Mouse (Mus musculus) stomach, embryonic 14.5 days (tissue): ENCODE results near the gene Cryaa. TPM values are rescaled to one million over a fixed set of nuclear protein-coding genes. Genes with fewer than 3 reads are reported as not detected.
"Not testable (repeated sequence)": the region's sequence is repeated elsewhere in the genome, so short reads cannot be mapped to it uniquely, and the experiment has no call there.

Experiments used
- ATAC-seq: fragments of 200-750 bp; cut with Nextera tagmentation; 2 replicates; pipeline ENCODE4 v1.8.0; 2017; ENCODE audit warnings: low read depth, moderate TSS enrichment; ENCODE audit not compliant: insufficient number of reproducible peaks, insufficient read depth, low FRiP score
- H3K27ac ChIP-seq: fragments of 300-500 bp; sonication (generic); 2 replicates; pipeline ENCODE4 v1.5.1; 2014; ENCODE audit warnings: mild to moderate bottlenecking, low read length, moderate library complexity, mixed read lengths
- H3K27me3 ChIP-seq: fragments of 300-500 bp; sonication (generic); 2 replicates; pipeline ENCODE4 v1.6.1; 2014; ENCODE audit warnings: low read length, control low read depth, mixed read lengths; ENCODE audit not compliant: control insufficient read depth, insufficient read depth
- H3K36me3 ChIP-seq: fragments of 300-500 bp; sonication (generic); 2 replicates; pipeline ENCODE4 v1.6.1; 2014; ENCODE audit warnings: mild to moderate bottlenecking, control low read depth, low read length, moderate library complexity, mixed read lengths; ENCODE audit not compliant: control insufficient read depth, insufficient read depth
- H3K4me1 ChIP-seq: fragments of 300-500 bp; sonication (generic); 2 replicates; pipeline ENCODE4 v1.6.1; 2014; ENCODE audit warnings: low read length, control low read depth, mixed read lengths; ENCODE audit not compliant: control insufficient read depth, insufficient read depth
- H3K4me2 ChIP-seq: fragments of 300-500 bp; sonication (generic); replicated peaks from 2 replicates; pipeline ENCODE4 v1.6.1; 2014; ENCODE audit warnings: low read depth, low read length, control low read depth
- H3K4me3 ChIP-seq: fragments of 300-500 bp; sonication (generic); 2 replicates; pipeline ENCODE4 v1.5.1; 2014; ENCODE audit warnings: low read depth, low read length, control low read depth
- H3K9ac ChIP-seq: fragments of 300-500 bp; sonication (generic); replicated peaks from 2 replicates; pipeline ENCODE4 v1.6.1; 2014; ENCODE audit warnings: low read depth, mild to moderate bottlenecking, control low read depth, low read length, moderate library complexity, mixed read lengths
- H3K9me3 ChIP-seq: fragments of 300-500 bp; sonication (generic); 2 replicates; pipeline ENCODE4 v1.6.1; 2016; ENCODE audit warnings: low read depth, low read length, control low read depth; ENCODE audit not compliant: control insufficient read depth
- WGBS: fragments of 180-500 bp; shearing (Covaris S2); extraction: QIAGEN DNeasy Blood & Tissue Kit; methylation state at CpG from one replicate; pipeline ENCODE4 v1.1.7; 2014; 5-methylcytosine and 5-hydroxymethylcytosine counted together
- polyA plus RNA-seq: library from polyadenylated mRNA; unstranded; fragments of >200 nt; fragmentation: Nextera tagmentation; extraction: Ambion mirVana; gene quantifications from 2 replicates; pipeline ENCODE4 v1.2.1, GENCODE M21; 2014

Gene Cryaa
- polyA plus RNA-seq, 1 experiment from 2014 or later: not detected

- H3K27ac ChIP-seq: no peak overlapping the region
- 42% methylated on average over 5 of the region's 5 CpGs for WGBS
- 0 out of 2 replicates have a peak, but pooled peaks have one; percentile 24 for ATAC-seq
Observed at GRCm38 (mm10) chr17:31692918-31693317, 15.3 kb downstream of the Cryaa start.

GRCm38 (mm10) chr17:31693330-31694022 lies 15.9 kb downstream of the Cryaa start:
- 3% methylated on average over 20 of the region's 20 CpGs for WGBS
- peak overlapping the region; percentile 43 for H3K4me2 ChIP-seq
- no peak overlapping the region for H3K27ac ChIP-seq
- no peaks in the 10 kb centered on the region for H3K36me3 ChIP-seq
- no peak overlapping the region for H3K9ac ChIP-seq
- H3K27me3 ChIP-seq: no peaks in the 10 kb centered on the region
- no peaks in the 10 kb centered on the region for H3K9me3 ChIP-seq
- ATAC-seq: peak; percentile 69; the same call in 1 of the 2 replicates
- H3K4me3 ChIP-seq: no peak overlapping the region
- H3K4me1 ChIP-seq: peaks cover 10% of the 10 kb centered on the region; the same call in 1 of the 2 replicates

More at GRCm38 (mm10) chr17:31692918-31693317, 15.3 kb downstream of the Cryaa start:
- Histone ChIP-seq H3K4me1 (peaks cover 10% of the 10 kb centered on the region; the same call in 1 of the 2 replicates), H3K36me3 (no peaks in the 10 kb centered on the region), H3K27me3 (no peaks in the 10 kb centered on the region), H3K4me3 (no peak overlapping the region), H3K9ac (no peak overlapping the region), H3K4me2 (peak overlapping the region; percentile 43), H3K9me3 (no peaks in the 10 kb centered on the region)

DNA sequence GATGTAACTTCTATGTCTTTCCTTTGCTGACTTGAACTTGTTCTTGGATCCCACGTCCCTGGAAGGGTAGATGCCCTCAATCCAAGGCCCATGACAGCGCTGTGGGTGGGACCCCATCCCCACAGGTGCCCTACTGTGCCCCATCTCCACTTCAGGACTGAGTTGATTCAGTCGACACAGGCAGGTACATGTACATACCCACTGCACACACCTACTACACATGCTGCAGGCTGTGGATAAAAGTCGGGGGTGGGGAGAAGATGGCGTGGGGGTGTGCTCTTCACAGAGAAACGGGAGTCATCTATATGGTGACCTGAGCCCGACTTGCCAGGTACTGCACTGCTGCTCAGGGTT lies 16.4 kb downstream of the Cryaa start:
- Histone ChIP-seq H3K4me2 (no peak overlapping the region), H3K27me3 (no peaks in the 10 kb centered on the region), H3K4me1 (peaks cover 10% of the 10 kb centered on the region; the same call in 1 of the 2 replicates), H3K27ac (no peak overlapping the region), H3K36me3 (no peaks in the 10 kb centered on the region), H3K4me3 (no peak overlapping the region), H3K9me3 (no peaks in the 10 kb centered on the region), H3K9ac (no peak overlapping the region)
- WGBS: 65% methylated on average over 7 of the region's 7 CpGs
- peak; percentile 42; the same call in 1 of the 2 replicates for ATAC-seq

- no peak for ATAC-seq
- Histone ChIP-seq H3K9me3 (no peaks in the 10 kb centered on the region), H3K36me3 (no peaks in the 10 kb centered on the region), H3K9ac (no peak overlapping the region), H3K4me2 (no peak overlapping the region), H3K4me3 (no peak overlapping the region), H3K27me3 (no peaks in the 10 kb centered on the region), H3K27ac (no peak overlapping the region), H3K4me1 (peaks cover 10% of the 10 kb centered on the region; the same call in 1 of the 2 replicates)
- 85% methylated on average over 1 of the region's 1 CpGs for whole genome bisulfite sequencing
Observed at GRCm38 (mm10) chr17:31694949-31695348, 17.3 kb downstream of the Cryaa start.

DNA sequence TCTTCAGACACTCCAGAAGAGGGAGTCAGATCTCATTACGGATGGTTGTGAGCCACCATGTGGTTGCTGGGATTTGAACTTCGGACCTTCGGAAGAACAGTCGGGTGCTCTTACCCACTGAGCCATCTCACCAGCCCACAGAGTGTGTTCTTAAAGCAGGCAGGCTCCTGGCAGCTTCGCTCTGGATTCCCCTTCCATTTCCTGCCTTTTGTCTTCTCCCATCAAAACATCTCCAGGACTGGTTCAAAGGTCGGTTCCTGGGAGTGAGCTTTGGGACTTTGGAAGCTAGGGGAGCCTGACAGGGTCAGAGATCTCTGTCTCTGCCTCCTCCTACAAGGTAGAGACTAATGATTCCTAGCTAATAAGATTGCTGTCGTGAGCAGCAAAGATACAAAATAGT lies 17.7 kb downstream of the Cryaa start:
- not testable (repeated sequence) for H3K4me3 ChIP-seq, ATAC-seq, H3K4me2 ChIP-seq, H3K9ac ChIP-seq, H3K36me3 ChIP-seq, H3K27me3 ChIP-seq, H3K27ac ChIP-seq, H3K9me3 ChIP-seq
- WGBS: 85% methylated on average over 7 of the region's 7 CpGs
- peaks cover 10% of the 10 kb centered on the region; the same call in 1 of the 2 replicates for H3K4me1 ChIP-seq

- H3K9ac ChIP-seq: no peak overlapping the region
- no peak for ATAC-seq
- H3K9me3 ChIP-seq: no peaks in the 10 kb centered on the region
- H3K36me3 ChIP-seq: no peaks in the 10 kb centered on the region
- no peaks in the 10 kb centered on the region for H3K27me3 ChIP-seq
- H3K4me3 ChIP-seq: no peak overlapping the region
- peaks cover 5% of the 10 kb centered on the region; the same call in 1 of the 2 replicates for H3K4me1 ChIP-seq
- no peak overlapping the region for H3K27ac ChIP-seq
- 75% methylated on average over 11 of the region's 11 CpGs for WGBS
- H3K4me2 ChIP-seq: no peak overlapping the region
Observed at GRCm38 (mm10) chr17:31698347-31698746, 20.7 kb downstream of the Cryaa start.

- H3K36me3 ChIP-seq: no peaks in the 10 kb centered on the region
- H3K27ac ChIP-seq: no peak overlapping the region
- H3K4me3 ChIP-seq: no peak overlapping the region
- no peak for ATAC-seq
- WGBS: 57% methylated on average over 6 of the region's 6 CpGs
- H3K4me1 ChIP-seq: no peaks in the 10 kb centered on the region
- H3K27me3 ChIP-seq: no peaks in the 10 kb centered on the region
- no peak overlapping the region for H3K4me2 ChIP-seq
- H3K9ac ChIP-seq: no peak overlapping the region
- no peaks in the 10 kb centered on the region for H3K9me3 ChIP-seq
Observed at GRCm38 (mm10) chr17:31703276-31703980, 25.8 kb downstream of the Cryaa start.

DNA sequence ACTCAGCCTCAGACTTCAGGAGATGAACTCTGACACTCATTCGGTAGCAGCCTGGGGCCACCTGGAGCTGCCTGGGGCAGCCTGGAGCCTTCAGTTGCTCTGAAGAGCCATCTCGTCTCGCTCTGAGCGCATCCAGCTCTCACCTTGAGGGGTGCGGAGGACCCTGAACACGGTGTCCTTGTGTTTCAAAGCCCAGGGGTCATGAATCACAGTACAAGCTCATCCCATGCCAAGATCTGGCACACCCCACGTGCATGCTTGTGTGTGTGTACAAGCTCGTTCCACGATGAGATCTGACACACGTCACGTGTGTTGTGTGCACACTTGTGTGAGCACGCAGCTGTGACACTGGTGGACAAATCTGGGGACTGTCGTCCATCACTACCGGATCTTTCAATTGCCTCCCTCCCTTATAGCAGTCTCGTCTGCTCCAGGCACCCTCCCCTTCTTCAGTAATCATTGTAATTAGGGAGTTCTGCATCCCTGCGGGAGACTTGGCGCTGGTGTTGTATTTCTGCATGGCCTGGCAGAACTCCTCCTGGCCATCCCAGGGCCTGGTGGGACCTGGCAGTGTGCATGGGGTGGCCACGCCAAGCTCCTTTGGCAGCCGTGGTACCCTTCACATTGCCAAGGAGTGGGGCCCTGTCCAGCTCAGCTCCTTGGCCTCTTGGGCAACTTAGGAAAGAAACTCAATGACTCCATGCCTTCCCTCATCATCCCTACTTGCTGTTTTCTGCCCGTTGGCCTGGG lies 27.8 kb downstream of the Cryaa start:
- H3K4me2 ChIP-seq: no peak overlapping the region
- no peaks in the 10 kb centered on the region for H3K27me3 ChIP-seq
- no peak for ATAC-seq
- no peaks in the 10 kb centered on the region for H3K36me3 ChIP-seq
- H3K4me3 ChIP-seq: no peak overlapping the region
- H3K9ac ChIP-seq: no peak overlapping the region
- no peaks in the 10 kb centered on the region for H3K4me1 ChIP-seq
- WGBS: 75% methylated on average over 20 of the region's 20 CpGs
- no peak overlapping the region for H3K27ac ChIP-seq
- no peaks in the 10 kb centered on the region for H3K9me3 ChIP-seq
